Mouse (Mus musculus) thymus, adult 2 months (tissue): ENCODE measurements around the gene Syt7.

Experiments used
- CTCF ChIP-seq: fragments of 200-500 bp; IDR thresholded peaks from 2 replicates; pipeline ENCODE4 v1.5.1; 2012; ENCODE audit warnings: mild to moderate bottlenecking, control low read depth, low read length, moderate library complexity, borderline replicate concordance; ENCODE audit not compliant: control insufficient read depth, poor library complexity, insufficient read depth; ENCODE audit errors: extremely low read depth
- POLR2A ChIP-seq: fragments of 200-500 bp; IDR thresholded peaks from 2 replicates; pipeline ENCODE4 v1.6.1; 2012; ENCODE audit warnings: mild to moderate bottlenecking, low read length, control low read depth, moderate library complexity; ENCODE audit not compliant: control insufficient read depth, poor library complexity, insufficient read depth; ENCODE audit errors: extremely low read depth

- TF ChIP-seq CTCF (0 out of 2 replicates have a peak, but pooled peaks have one; percentile 24), POLR2A (no peak)
These were observed 68.0 kb downstream of the Syt7 start, which contains the start of gene Lrrc10b for GRCm38 (mm10) chr19:10456752-10457483.
